20 mouse cellular contexts compared by ENCODE assay signal in the genomic region with DNA sequence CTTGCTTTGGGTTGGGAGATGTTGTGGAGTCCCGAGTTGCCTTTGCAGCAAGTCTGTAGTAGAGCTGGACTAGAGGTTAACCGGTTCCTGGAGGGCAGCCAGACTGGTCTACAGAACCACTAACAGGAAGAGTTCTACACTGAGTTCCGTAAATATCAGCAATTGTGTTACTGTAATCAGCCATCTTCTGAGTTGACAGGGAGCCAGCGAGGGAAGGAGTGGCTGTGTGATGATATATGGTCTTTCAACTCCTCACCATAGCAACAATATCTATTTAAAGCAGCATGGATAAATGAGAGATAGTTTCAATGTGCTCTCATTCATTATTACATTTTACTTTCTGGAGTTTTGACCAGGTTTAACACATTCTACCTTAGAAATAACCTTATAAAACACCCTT.
DNase-seq lines count a peak whose midpoint lies in the region; ATAC-seq and TF ChIP-seq lines count a peak whose summit lies in the region.
"Had no signal": no experiment of that assay in that cellular context is flagged by ENCODE, and none has a peak within 500 bp of the region (broad histone marks: within the 10 kb centered on the region; RNA-seq: fewer than 3 reads in every experiment).

No protein-coding gene starts in this region.

- H3K27ac ChIP-seq in midbrain, embryonic 11.5 days (ENCODE audit: low read depth, low read length), result no peak overlapping the region
- no peak overlapping the region for H3K27ac ChIP-seq in midbrain, embryonic 10.5 days (replicated peaks)
- H3K27ac ChIP-seq: embryonic facial prominence, embryonic 15.5 days; hindbrain, embryonic 14.5 days; intestine, embryonic 15.5 days; limb, embryonic 12.5 days; liver, embryonic 13.5 days; macrophage; neural tube, embryonic 13.5 days had no signal

- H3K4me2 ChIP-seq in midbrain, embryonic 11.5 days, result no peak overlapping the region
- H3K4me2 ChIP-seq: embryonic facial prominence, embryonic 15.5 days; heart, embryonic 12.5 days; hindbrain, embryonic 14.5 days; intestine, embryonic 15.5 days; limb, embryonic 12.5 days; liver, embryonic 13.5 days; neural tube, embryonic 13.5 days had no signal

- TF ChIP-seq POLR2A in lung, adult 2 months (IDR thresholded peaks at IDR 0.05; ENCODE audit: borderline replicate concordance, extremely low read depth, low read depth, low read length), result no peak

- no peak overlapping the region for H3K4me3 ChIP-seq in midbrain, embryonic 11.5 days (ENCODE audit: low read depth, low read length)
- no peak overlapping the region for H3K4me3 ChIP-seq in midbrain, embryonic 10.5 days
- no peak overlapping the region for H3K4me3 ChIP-seq in lung, adult 2 months (replicated peaks; ENCODE audit: extremely low read depth, low read depth, low read length)
- H3K4me3 ChIP-seq: embryonic facial prominence, embryonic 15.5 days; heart, embryonic 12.5 days; intestine, embryonic 15.5 days; limb, embryonic 12.5 days; liver, embryonic 13.5 days; neural tube, embryonic 13.5 days had no signal

- H3K9me3 ChIP-seq in midbrain, embryonic 11.5 days (ENCODE audit: control insufficient read depth, low read length), result no peaks in the 10 kb centered on the region
- no peaks in the 10 kb centered on the region for H3K9me3 ChIP-seq in midbrain, embryonic 10.5 days (replicated peaks)
- H3K9me3 ChIP-seq: embryonic facial prominence, embryonic 15.5 days; heart, embryonic 12.5 days; intestine, embryonic 15.5 days; limb, embryonic 12.5 days; liver, embryonic 13.5 days; neural tube, embryonic 13.5 days had no signal

- WGBS in midbrain, embryonic 11.5 days, result 88% methylated on average over 4 of the region's 4 CpGs
- WGBS in midbrain, embryonic 10.5 days, result 91% methylated on average over 4 of the region's 4 CpGs
- 37% methylated on average over 4 of the region's 4 CpGs for WGBS in lung, adult 2 months

- no peaks in the 10 kb centered on the region for H3K4me1 ChIP-seq in midbrain, embryonic 11.5 days (ENCODE audit: control insufficient read depth, insufficient read depth, low read length)
- H3K4me1 ChIP-seq in midbrain, embryonic 10.5 days, result no peaks in the 10 kb centered on the region
- H3K4me1 ChIP-seq in lung, adult 2 months (ENCODE audit: control insufficient read depth, insufficient read depth, low read length), result peaks cover 2% of the 10 kb centered on the region; the same call in 1 of the 2 replicates
- H3K4me1 ChIP-seq: embryonic facial prominence, embryonic 15.5 days; heart, embryonic 12.5 days; intestine, embryonic 15.5 days; limb, embryonic 12.5 days; liver, embryonic 13.5 days; neural tube, embryonic 13.5 days had no signal

- no peak for TF ChIP-seq CTCF in lung, adult 2 months (IDR thresholded peaks at IDR 0.05; ENCODE audit: insufficient read depth, low read length)

- no peaks in the 10 kb centered on the region for H3K36me3 ChIP-seq in midbrain, embryonic 11.5 days (ENCODE audit: control insufficient read depth, insufficient read depth, low read length)
- no peaks in the 10 kb centered on the region for H3K36me3 ChIP-seq in midbrain, embryonic 10.5 days
- H3K36me3 ChIP-seq: embryonic facial prominence, embryonic 15.5 days; heart, embryonic 12.5 days; intestine, embryonic 15.5 days; limb, embryonic 12.5 days; liver, embryonic 13.5 days; neural tube, embryonic 13.5 days had no signal

- DNase-seq in midbrain, embryonic 11.5 days (ENCODE audit: low spot score, missing footprints), result peak; percentile 82
- DNase-seq in midbrain, embryonic 10.5 days (ENCODE audit: low spot score), result no peak
- peak; percentile 15 for DNase-seq in lung, adult 2 months
- no peak for DNase-seq in frontal cortex, postnatal 10 days (ENCODE audit: low spot score in 2 of 2)
- DNase-seq: adrenal gland, postnatal 10 days; embryo, embryonic 11 days; liver, embryonic 13.5 days; midbrain, embryonic 14.5 days; thymus, postnatal 25 days had no signal

- no peaks in the 10 kb centered on the region for H3K27me3 ChIP-seq in midbrain, embryonic 11.5 days (ENCODE audit: control insufficient read depth, insufficient read depth, low read length)
- no peaks in the 10 kb centered on the region for H3K27me3 ChIP-seq in midbrain, embryonic 10.5 days (ENCODE audit: low read depth, poor library complexity, severe bottlenecking)
- H3K27me3 ChIP-seq: embryonic facial prominence, embryonic 15.5 days; heart, embryonic 12.5 days; intestine, embryonic 15.5 days; limb, embryonic 12.5 days; liver, embryonic 13.5 days; neural tube, embryonic 13.5 days had no signal

- H3K9ac ChIP-seq in midbrain, embryonic 11.5 days (ENCODE audit: low read length), result no peak overlapping the region
- H3K9ac ChIP-seq: embryonic facial prominence, embryonic 15.5 days; heart, embryonic 12.5 days; hindbrain, embryonic 14.5 days; intestine, embryonic 15.5 days; limb, embryonic 12.5 days; liver, embryonic 13.5 days; neural tube, embryonic 13.5 days had no signal

- ATAC-seq in midbrain, embryonic 11.5 days (ENCODE audit: low FRiP score), result no peak
- ATAC-seq in common myeloid progenitor, adult 5-6 weeks (replicated peaks; ENCODE audit: low read depth, poor library complexity, severe bottlenecking), result peak; percentile 92
- peak; percentile 93 for ATAC-seq in megakaryocyte progenitor cell, adult 5-6 weeks (replicated peaks; ENCODE audit: poor library complexity)
- ATAC-seq in CD4-positive, CD25-positive, alpha-beta regulatory T cell, adult 4 months, result no peak
- ATAC-seq: intestine, embryonic 15.5 days; Patski had no signal

Comparison
In these comparisons a context has a peak if more than half of its experiments do, and no peak if none do; other contexts are left out.
1. DNase-seq: peak in midbrain, embryonic 11.5 days (single experiment) and lung, adult 2 months (single experiment); none in midbrain, embryonic 10.5 days (single experiment) and frontal cortex, postnatal 10 days (0 of 2).
2. ATAC-seq: peak in common myeloid progenitor, adult 5-6 weeks (single experiment) and megakaryocyte progenitor cell, adult 5-6 weeks (single experiment); none in midbrain, embryonic 11.5 days (single experiment) and CD4-positive, CD25-positive, alpha-beta regulatory T cell, adult 4 months (single experiment).